Mouse (Mus musculus) A20 (cell line): ENCODE measurements around the gene Eef1akmt3.

Source experiments
- DNase-seq: peaks from one replicate; pipeline ENCODE4 v3.0.0-alpha.2; 2011; ENCODE audit warnings: low read depth, low spot score

The Eef1akmt3 gene

GRCm38 (mm10) chr10:127000529-127000928 lies 40.8 kb downstream of the Eef1akmt3 start, which contains the start of gene Avil:
Gene Avil (plus strand): TSS chr10:127000709.
- no peak for DNase-seq

DNA sequence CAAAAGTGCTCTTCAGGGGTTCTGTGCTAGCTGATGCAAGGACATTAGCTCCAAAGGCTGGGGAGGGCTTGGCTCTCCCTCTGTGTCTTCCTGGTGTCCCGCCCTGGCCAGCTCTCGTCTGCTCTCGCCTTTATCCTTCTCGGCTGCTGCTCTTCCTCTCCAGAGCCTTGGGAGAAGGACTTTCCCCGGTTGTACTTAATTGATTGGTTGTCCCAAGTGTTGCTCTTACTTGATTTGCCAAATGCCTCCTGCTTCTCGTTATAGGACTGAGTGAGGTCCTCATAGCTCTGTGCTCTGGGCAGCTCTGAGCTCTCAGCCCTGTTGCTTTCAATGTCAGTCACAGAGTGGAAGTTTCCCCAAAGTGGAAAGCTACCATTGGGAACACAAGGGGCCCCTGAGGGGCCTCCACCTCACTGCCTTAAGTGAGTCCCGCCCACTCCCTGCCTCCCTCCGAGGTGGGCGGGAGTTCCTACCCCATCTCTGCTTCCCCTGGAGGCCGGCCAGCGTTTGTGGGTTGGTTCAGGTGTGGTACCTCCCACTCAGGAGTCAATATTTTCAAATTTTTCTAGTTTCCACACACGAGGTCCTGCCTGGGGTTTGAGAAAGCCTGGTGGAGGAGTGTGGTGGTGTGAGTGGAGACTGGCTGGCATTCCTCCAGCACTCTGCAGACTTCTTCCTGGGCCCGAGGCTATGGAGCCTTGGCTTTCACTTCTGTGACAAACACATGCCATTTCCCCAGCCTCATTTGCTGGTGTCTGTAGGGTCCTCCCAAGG lies 43.8 kb downstream of the Eef1akmt3 start:
- DNase-seq = no peak

DNA sequence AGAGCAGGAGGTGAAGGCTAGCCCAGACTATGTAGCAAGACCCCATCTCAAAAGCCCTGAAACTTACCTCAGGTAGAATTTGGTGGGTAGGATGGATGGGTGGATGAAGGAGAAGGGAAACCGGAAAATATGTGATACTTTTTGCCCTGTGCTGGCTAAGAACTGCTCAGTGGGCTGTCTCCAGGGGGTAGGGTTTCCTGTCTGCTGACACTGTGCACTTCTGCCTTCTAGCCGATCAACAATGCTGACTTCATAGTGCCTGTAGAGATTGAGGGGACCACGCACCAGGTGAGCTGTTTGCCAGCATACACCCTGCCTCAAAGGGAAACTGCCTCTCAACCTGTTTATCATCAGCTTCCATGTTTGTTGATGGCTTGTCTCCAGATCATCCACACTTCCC lies 47.7 kb downstream of the Eef1akmt3 start:
- DNase-seq = no peak

GRCm38 (mm10) chr10:126991676-126992075 lies 49.6 kb downstream of the Eef1akmt3 start:
- DNase-seq = no peak

DNA sequence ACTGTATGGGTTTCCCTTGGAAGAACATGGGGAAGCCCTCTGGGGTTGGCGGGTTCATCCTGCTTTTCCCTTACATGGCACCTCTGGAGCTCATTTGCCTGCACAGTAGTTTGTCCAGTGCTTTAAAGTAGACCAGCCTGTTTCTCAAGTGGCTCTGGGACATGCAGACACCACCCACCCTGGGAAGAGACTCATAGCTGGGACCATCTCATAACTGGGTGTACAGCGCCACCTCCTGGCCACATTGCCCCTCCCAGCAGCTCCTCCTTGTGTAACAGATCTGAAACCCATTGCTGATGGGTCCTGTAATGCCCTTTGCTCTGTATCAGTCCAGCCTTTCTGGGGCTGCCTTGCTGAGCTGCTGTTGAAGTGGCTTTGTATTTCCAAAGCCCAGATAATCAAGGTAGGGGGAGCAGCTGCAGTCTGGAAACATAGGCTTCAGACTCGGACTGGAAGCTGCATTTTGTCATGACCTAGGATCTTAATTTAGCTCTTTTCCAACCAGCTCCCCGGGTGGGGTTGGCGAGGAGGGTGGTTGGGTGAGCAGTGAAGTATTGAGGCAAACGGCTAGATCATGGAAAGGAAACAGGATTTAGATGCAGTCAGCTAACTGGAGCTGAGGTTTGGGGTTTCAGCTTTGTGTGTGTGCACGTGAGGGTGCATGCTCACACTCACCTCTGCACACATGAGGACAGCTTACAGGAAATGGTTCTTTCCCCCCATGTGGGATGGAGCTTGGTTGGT lies 50.8 kb downstream of the Eef1akmt3 start:
- peak; percentile 84 for DNase-seq

- no peak for DNase-seq
These were observed 52.7 kb downstream of the Eef1akmt3 start for GRCm38 (mm10) chr10:126988513-126989165.

- no peak for DNase-seq
These were observed 53.9 kb downstream of the Eef1akmt3 start for GRCm38 (mm10) chr10:126987183-126988118.

GRCm38 (mm10) chr10:126986541-126986961 lies 54.8 kb downstream of the Eef1akmt3 start:
- no peak for DNase-seq

- no peak for DNase-seq
These were observed 55.7 kb downstream of the Eef1akmt3 start for GRCm38 (mm10) chr10:126985579-126985978.

- DNase-seq = no peak
These were observed 56.2 kb downstream of the Eef1akmt3 start for GRCm38 (mm10) chr10:126985127-126985526.

- DNase-seq = peak; percentile 24
These were observed 56.9 kb downstream of the Eef1akmt3 start for GRCm38 (mm10) chr10:126984189-126985004.

DNA sequence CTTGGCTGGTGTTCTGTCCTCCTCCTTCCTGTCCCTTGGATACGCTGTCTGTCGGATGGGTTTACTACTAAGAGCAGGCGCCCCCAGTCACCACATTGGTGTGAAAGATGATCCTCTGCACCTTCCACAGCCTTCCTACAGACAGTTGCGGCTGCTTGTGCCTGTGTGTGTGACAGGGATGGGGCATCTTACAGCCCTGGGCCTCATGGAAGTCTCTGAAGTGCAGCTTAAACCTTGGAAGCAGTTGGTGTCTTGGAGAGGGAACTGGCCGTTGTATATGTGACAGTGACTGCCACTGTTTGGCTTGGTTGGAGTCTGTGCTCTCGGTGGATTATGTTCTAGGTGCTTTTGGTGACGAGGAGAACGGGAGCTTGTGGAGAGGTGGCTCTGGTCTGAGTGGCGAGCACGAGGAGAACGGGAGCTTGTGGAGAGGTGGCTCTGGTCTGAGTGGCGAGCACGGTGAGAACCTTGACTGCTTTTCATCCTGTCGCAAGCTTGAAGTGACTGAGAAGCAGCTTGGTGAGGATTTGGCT lies 58.1 kb downstream of the Eef1akmt3 start:
- DNase-seq = no peak

DNA sequence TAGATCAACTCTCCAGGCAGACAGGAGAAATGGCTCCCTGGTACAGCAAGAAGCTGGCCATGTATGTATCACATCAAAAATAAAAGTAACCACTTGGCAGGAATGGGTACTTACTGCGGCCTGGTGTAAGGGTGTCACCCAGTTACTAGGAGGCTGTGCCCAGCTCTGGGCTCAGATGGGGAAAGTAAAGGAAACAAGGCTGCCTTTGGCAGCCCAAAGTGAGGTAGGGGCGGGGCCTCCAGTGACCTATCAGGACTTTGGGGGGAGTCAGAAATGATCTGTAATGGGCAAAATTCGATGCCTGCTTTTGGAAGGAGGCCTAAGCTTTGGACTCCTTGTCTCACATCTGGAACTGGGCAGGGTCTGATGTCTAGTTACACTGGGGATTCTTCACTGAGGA lies 59.6 kb downstream of the Eef1akmt3 start:
- no peak for DNase-seq
